Mouse (Mus musculus): ENCODE measurements around the gene Rps11. TPM values are rescaled to one million over a fixed set of nuclear protein-coding genes. Genes with fewer than 3 reads are reported as not detected.
A peak's percentile ranks its signal among the peaks of the same experiment; 100 is the strongest.
"Not testable (repeated sequence)": the region's sequence is repeated elsewhere in the genome, so short reads cannot be mapped to it uniquely, and the experiment has no call there.

Gene Rps11
- polyA plus RNA-seq, 1 experiment = 419 TPM

DNA sequence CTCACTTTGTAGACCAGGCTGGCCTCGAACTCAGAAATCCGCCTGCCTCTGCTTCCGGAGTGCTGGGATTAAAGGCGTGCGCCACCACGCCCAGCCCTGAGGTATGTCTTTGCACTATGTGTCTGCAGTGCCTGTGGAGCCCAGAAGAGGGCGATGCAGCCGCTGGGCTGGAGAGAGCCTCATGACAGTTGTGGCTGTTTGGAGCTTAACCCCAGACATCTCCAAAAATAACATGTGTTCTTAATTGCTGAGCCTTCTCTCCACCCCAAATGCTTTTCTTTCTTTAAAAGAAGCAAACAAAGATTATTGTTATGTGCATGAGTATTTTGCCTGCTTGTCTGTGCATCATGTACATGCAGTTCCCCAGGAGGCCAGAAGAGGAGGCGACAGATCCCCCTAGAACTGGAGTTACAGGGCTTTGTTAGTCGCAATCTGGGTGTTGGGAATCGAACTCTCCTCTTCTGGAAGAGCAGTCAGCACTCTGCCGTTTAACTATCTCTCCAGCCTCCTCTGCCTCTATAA is 30.8 kb upstream of the Rps11 start:
- no peak for DNase-seq (ENCODE audit: extremely low spot score in 1 of 2, low spot score in 1 of 2)

DNA sequence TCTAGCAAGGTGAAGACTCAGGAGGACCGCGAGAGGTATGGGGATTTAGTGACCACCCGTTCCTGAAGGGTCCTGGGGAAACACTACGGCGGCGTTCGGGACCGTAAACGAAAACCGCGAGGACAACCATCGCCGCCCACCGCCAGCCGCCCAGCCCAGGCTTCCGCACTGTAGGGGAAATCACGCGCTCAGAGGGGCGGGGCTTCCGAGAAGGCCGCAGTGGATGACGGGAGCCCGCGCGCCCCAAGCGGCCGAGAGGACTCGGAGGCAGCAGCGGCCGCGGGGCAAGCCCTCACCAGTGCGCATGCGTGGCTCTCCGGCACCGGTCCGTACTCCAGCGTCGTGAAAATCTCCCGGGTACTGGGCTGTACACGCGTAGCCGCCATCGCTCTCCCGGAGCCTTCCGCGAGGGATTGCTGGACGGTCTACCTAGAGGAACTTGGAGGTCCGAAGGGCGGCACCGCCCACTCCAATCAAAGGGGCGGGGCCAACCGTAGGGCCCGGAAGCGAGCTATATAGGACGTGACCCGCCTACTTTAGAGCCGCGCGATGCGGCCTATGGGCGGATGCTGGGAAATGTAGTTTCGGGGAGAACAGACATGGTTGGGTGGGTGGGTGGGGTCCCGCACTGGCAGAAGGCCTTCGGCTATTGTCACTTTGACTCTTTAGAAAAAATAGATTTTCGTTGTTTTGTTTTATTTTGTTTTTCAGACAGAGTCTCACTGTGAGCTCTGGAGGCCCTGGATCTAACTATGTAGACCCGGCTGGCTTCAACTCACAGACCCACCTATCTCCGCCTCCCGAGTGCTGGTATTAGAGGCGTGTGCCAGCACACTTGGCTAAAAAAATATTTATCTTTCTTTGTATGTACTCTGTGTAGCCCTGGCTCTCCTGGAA is 30.1 kb upstream of the Rps11 start, which contains the start of the genes Pih1d1 and Aldh16a1:
Pih1d1 (plus strand) TSS at position 208 of the 897 bp plus-strand sequence.
Aldh16a1 (minus strand) TSS at position 489 of the 897 bp plus-strand sequence.
- DNase-seq (ENCODE audit: extremely low spot score in 1 of 2, low spot score in 1 of 2) = peak; percentile 90 to 96

DNA sequence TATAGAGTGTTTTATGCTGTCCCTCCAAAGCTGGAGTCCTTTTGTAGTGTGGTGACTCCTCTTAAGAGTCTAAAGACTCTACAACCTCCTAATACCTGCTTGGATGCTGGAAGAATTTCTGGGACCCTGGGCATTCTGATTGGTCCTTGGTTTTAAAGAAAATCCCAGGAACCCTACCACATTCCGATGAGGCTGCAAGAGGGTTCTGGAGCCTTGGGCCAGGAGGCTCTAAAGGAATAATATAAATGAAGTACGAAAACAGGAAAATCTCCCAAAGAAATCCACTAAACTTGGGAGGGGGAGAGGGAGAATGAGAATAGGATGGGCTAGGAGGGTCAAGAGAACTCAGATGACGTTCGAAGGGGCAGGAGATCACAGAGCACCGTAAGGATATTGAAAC is 29.3 kb upstream of the Rps11 start:
- no peak for DNase-seq (ENCODE audit: extremely low spot score in 1 of 2, low spot score in 1 of 2)

DNA sequence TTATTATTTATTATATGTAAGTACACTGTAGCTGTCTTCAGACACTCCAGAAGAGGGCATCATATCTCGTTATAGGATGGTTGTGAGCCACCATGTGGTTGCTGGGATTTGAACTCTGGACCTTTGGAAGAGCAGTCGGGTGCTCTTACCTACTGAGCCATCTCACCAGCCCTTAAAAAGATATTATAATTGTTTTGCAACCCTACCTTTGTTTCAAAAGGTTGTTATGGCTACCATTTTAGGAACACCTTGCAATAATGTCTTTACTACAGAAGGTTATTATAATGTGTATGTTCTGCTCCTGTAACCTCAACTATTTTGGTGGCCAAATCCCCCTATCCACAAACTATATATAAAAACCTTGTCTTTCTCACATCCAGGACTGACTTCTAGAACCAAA is 28.8 kb upstream of the Rps11 start:
- DNase-seq (ENCODE audit: extremely low spot score in 1 of 2, low spot score in 1 of 2) = not testable (repeated sequence)

DNA sequence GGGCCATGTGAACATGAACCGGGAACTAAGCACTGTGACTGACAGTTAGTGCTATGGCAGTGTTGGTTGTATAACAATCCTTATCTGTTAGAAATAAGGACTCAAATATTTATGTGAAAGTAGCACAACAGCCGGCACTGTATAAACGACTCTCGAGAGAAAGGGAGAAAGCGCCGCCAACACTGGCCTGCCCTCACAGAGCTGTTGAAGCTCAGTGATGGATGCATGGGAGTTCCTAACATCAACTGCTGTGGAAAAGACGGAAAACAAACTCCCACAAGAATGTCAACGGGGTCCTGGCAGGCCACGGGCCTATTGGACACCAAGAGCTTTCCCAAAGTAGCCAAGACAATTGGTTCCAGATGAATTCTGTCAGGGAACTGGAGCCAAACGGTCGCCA is 27.1 kb upstream of the Rps11 start:
- no peak for DNase-seq (ENCODE audit: extremely low spot score in 1 of 2, low spot score in 1 of 2)

DNA sequence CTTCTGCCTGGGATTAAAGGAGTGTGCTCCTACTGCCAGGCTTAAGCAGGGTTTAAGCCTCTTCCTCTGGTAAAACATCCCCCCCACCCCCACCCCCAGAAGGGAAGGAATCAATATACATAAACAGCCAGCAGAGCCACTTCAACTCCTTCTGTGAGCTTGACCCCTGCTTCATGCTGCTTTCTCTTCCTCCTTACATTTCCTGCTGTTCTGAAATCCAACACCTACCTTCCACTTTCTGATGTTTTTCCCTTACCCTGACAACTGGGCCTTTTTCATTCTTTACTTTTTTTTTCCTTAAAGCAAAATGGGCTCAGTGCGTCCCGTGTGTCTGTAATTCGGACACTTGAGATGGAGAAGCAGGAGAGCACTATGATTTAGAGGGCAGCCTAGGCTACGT is 26.1 kb upstream of the Rps11 start:
- no peak for DNase-seq (ENCODE audit: extremely low spot score in 1 of 2, low spot score in 1 of 2)

DNA sequence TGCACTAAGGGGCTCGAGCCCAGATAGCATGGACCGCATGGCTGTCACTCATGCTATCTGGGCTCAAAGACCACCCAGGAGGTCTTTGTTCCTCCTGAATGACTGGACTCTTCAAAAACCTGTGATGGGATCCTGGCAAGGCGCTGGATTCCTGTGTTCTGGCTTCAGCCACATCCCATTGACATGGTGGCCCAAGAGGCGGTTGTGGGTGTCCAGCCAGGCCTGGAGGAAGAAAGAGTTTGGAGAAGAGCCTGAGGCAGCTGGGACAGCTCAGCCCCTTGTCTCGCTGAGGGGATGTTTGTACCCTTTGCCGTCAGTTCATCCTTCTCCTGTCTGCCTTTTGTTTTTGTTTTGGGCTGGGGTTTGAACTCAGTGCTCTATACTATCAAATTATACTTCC is 25.3 kb upstream of the Rps11 start:
- no peak for DNase-seq (ENCODE audit: extremely low spot score in 1 of 2, low spot score in 1 of 2)

DNA sequence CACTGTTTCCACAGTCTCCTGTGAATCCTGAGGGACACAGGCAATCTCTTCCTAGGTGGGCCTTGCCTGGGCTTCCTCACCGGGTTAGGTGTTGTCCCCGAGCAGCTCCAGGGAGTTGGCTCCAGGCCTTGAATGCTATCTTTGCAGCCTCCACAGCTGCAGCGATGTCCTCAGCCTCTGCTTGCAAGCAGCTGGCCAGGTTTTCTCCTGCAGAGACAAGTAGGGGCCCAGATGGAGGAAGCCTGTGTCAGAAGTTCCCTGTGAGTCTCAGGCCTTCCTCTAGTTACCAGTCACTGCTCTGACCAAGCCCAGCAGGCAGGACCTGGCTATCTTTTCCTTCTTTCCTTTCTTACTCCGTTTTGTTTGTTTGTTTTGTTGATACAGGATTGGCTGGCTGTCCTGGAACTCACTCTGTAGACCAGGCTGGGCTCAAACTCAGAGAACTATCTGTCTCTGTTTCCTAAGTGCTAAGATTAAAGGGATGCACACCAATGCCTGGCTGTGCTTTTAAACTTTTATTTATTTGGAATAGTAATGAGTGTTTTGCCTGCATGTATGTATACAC is 24.4 kb upstream of the Rps11 start:
- no peak for DNase-seq (ENCODE audit: extremely low spot score in 1 of 2, low spot score in 1 of 2)

DNA sequence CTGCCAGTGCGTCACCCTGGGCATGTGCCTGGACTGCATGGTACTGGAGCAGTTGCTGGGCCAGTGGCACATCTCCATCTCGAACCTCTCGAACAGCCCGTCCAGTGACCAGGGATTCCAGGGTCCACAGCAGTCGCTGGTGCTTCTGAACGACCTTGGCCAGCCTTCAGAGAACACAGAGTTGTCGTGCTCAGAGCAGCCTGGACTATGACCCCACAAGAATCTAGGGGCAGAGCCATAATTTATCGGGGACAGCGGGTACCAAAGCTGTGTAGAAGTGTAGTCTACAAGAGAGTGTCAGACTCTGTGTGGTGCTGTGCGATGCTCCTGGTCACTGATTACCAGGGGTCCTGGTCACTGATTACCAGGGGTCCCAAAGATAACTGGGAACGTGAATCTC is 23.7 kb upstream of the Rps11 start:
- no peak for DNase-seq (ENCODE audit: extremely low spot score in 1 of 2, low spot score in 1 of 2)

DNA sequence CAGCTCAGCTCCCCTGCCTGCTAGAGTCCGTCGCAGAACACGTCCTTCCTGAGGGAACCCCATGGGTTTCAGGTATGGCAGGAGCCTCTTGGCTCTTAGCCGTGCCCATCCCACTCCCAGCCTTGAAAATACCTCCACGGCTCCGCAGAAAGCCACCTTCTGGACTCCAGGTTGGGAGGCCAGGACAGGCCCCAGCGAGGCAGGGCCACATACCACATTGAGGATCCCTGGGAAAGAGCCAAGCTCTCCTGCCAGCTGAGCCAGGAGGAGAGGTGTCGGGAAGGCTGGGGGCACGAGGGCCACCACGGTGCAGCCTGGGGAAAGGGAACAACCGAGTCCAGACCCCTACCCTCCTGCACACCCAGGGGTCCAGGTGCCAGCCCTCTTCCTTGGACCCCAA is 23.0 kb upstream of the Rps11 start:
- DNase-seq (ENCODE audit: extremely low spot score in 1 of 2, low spot score in 1 of 2) = no peak

DNA sequence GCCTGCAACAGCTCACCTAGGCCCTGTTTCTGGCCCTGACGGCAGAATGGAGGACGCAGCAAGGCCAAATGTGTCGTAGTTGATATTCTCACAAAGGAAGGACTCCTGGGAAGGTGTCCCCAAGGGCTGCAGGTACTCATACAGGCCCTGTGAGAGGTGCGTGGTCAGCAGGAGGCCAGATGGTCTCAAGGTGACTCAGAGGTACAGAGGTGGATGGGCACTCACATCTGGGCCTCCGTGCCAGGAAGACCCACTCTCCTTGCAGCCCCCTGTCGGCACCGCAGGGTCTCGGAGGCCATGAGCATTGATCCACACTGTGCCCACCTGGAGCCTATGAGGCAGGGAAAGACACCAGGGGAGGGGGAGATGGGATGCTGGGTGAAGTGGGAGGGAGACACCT is 21.2 kb upstream of the Rps11 start:
- no peak for DNase-seq (ENCODE audit: extremely low spot score in 1 of 2, low spot score in 1 of 2)

DNA sequence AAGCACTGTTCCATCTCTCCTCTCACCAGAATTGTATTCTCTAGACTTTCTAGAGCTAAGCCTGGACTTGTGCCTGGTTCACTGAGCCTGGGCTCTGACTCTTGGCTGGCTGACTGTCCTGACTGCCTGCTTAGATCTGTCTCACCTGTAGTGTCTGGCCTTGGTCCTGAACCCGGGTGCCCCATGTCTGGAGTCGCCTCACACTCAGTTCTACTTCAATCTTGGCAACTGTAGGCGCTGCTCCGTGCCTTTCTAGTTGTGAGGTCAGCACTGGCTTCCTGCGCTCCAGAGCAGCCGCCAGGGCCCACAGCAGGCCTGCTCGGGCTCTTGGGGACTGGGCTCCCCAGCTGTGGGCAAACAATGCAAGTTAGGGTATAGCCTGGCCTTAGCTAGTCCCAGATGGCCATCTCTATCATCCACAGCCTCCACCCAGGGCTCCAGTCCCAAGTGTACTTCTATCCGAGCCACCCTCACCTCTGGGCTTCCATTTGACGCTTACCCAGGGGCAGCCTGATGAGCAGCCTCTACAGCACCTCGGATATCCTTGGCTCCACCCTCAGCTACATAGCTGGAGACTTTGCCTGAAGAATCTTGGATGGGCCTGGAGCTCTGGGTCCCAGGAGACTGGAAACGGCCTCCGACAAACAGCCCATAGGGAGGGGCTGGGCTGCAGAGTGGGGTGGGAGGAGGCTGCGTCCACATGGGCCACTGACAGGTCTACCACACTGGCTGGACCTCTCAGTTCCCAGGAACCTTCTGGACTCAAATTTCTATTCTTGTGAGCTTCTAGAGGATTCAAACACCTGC is 20.3 kb upstream of the Rps11 start:
- no peak for DNase-seq (ENCODE audit: extremely low spot score in 1 of 2, low spot score in 1 of 2)

DNA sequence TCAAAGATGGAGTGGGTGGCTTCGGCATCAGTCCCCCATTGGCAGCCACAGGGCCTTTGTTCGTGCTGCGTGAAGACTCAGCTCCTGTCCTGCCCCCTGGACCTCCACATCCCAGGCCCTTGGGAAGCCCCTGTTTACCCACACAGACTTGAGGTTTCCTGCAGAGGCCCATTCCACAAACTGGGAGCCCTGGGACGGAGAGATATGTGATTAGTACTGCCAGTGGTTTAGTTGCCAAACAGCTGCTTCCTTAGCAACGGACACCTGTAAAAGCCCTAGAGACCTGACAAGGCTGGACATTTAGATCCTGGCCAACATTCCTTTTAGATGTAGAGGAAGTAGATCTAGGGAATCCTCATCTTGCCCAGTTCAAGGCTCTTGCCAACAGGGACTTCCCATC is 17.7 kb upstream of the Rps11 start:
- no peak for DNase-seq (ENCODE audit: extremely low spot score in 1 of 2, low spot score in 1 of 2)

DNA sequence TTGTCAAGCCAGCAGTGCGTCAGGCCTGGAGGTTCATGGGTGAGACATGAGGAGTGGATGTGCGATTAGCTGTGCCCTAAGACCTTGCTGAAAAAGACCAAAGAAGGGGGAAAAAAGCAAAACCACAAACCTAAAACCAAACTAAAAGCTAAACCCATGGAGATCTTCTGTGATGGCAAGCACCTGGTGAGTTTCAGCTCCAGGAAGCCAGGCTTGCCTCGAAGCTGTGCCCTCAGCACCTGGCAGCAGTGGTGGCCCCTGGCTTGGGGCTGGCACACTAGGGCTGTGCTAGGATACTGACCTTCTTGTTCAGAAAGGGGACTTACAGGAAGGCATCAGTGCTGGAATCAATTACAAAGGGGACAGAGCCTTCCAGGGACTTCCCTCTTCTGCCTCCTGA is 17.1 kb upstream of the Rps11 start:
- DNase-seq (ENCODE audit: extremely low spot score in 1 of 2, low spot score in 1 of 2) = no peak

DNA sequence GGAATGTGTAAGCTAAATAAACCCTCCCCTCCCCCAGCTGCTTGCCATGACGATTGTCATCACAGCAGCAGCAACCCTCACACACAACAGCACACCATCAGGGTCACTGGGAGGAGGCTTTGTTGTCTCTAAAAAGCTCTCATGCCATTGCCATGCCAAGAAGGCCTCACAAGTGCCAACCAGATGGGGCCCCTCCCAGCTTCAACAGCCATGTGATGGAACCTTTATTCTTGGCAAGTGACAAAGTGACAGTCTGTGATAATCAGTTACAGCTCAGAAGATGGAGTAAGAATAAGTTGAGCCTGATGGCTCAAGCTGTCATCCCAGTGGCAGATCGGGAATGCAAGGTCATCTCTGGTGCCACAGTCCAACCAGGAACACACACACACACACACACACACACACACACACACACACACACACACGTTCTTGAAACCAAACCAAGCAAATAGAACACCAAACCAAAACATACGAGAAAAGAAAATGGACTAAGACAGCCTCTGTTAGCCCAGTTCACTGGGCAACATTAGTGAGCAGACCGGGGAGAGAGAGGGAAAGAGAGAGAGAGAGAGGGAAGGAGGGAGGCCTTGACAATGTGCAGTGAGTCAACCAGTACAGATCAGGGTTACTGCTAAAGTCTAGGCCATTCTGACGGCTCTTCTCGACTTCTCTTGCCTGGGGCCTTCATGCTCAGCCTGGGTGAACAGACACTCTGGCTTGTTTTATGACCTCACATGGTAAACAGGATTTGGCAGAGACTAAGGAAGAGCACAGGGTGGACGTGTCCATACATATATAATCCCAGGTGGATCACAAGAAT is 15.9 kb upstream of the Rps11 start:
- no peak for DNase-seq (ENCODE audit: extremely low spot score in 1 of 2, low spot score in 1 of 2)

DNA sequence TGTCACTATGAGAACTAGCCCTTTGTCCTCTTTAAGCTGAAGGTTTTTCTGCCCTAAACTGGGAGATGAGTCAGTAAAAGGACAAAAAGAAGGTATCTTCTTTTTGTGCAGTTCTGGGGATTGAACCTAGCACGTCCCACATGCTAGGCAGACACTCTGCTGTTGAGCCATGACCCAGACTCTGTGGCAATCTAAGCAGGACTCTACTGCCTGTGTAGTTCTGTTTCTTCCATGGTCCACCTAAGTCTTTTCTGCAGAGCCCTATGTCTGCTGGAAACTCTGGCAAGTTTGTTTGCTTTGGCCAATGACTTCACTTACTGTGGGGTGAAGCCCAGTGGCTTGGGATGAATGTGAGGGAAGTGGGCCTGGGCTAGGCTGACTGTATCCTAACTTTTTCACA is 14.2 kb upstream of the Rps11 start:
- no peak for DNase-seq (ENCODE audit: extremely low spot score in 1 of 2, low spot score in 1 of 2)

DNA sequence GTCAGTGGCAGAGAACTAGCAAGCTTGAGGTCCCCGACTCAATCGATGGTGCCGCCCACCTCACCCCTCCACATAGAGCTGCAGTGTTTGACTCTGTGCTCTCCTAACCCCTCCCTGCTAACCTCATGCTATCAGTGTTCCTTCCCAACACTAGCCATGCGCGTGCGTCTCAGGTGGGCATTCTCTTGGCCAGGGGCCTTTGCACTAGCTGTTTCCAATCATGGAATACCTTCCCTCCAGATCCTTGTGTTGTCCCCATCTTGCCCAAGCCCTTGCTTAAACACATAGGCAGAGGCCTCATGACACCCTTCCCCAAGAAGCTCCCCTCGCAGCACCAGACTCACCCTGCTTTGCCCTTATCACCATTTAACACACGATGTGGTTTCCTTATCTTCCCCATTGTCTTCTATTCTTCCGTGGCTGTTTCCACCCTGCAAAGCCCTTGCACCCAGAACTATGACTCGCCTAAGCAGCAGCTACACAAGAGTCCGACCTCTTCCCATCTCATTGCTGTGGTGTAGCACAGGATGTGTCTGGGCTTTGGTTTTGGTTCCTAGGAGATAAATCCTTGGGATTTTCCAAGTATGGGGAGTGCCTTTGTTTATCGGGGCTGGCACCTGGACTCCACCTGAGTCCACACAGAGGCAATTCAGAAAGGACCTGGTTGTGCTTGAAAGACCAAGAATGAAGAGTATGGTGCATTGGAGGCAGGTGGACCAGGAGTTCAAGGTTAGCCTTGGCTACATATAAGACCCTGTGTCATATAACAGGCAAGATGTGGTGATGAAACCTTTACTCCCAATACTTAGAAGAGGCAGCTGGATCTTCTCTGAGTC is 13.2 kb upstream of the Rps11 start:
- DNase-seq (ENCODE audit: extremely low spot score in 1 of 2, low spot score in 1 of 2) = no peak

DNA sequence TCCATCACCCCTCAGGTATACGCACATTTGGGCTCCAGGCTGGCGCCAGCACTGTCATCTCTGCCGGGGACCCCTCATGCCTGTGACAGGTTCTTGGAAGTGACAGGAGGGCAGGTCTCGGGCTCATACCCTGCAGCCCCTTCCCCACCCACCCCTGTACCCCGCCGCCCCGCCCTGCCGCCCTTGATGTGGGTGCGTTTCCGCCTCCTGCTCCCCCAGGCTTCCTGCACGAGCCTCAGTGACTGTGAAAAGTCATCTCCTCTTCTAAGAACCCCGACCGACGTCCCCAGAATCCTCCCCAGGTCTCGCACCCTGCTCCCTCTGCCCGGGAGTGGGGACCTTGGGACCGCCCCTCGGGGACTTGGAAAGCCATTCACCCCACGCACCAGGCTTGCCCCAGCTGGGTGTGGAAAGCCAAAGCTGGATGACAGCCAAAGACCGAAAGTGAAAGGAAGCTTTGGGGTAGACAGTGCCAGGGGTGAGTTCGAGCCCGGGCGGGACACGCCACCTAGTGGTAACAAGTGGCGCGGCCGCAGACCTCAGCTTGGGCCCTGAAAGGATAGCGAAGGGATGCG is 11.8 kb upstream of the Rps11 start, which contains the start of the genes Gm45713 and Flt3l:
Gm45713 (minus strand) TSS at position 239 of the 575 bp plus-strand sequence.
Flt3l (minus strand) TSS at position 440 of the 575 bp plus-strand sequence.
- DNase-seq (ENCODE audit: extremely low spot score in 1 of 2, low spot score in 1 of 2) = peak; percentile 78 to 95

DNA sequence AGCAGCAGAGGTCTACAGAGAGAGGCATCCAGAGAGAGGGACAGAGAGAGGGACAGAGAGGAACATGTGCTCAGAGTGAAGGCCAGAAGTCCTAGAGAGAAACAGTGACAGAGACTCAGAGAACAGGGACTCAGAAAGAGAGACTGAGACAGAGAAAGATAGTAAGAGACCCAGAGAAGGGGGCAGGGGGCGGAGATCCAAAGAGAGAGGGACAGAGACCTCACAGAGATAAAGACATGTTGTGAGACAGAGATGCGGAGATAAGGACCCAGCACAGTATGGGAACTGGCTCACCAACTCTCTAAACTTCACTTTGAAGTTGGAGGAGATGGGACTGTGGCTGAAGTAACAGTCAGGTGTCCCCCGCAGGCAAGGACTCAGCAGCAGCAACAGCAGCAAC is 11.1 kb upstream of the Rps11 start:
- no peak for DNase-seq (ENCODE audit: extremely low spot score in 1 of 2, low spot score in 1 of 2)
